Mouse (Mus musculus) heart, embryonic 11.5 days (tissue): ENCODE data around the gene Ndufs3. TPM values are rescaled to one million over a fixed set of nuclear protein-coding genes. Genes with fewer than 3 reads are reported as not detected.

Experiments
- polyA plus RNA-seq: library from polyadenylated mRNA; unstranded; fragments of >200 nt; fragmentation: Nextera tagmentation; extraction: Ambion mirVana; gene quantifications from 2 replicates; pipeline ENCODE4 v1.2.1, GENCODE M21; 2014

Gene Ndufs3
- polyA plus RNA-seq, 1 experiment from 2014 or later, result 358 TPM

Other genes starting within 250 kb of the Ndufs3 start
- gene Nup160, start 227.6 kb downstream of the Ndufs3 start, polyA plus RNA-seq, result 35.6 and 36.4 TPM in 2 replicates
- 62.3 and 73.4 TPM in 2 replicates for gene Fnbp4, start 159.5 kb downstream of the Ndufs3 start, polyA plus RNA-seq
- gene Agbl2, start 122.1 kb downstream of the Ndufs3 start, polyA plus RNA-seq, result 1.1 and 1.2 TPM in 2 replicates
- gene Mtch2, start 57.7 kb downstream of the Ndufs3 start, polyA plus RNA-seq, result 262 and 263 TPM in 2 replicates
- gene C1qtnf4, start 19.0 kb downstream of the Ndufs3 start, polyA plus RNA-seq, result 15.7 and 16.2 TPM in 2 replicates
- gene Kbtbd4, start 87 bp downstream of the Ndufs3 start, polyA plus RNA-seq, result 26.2 and 31.5 TPM in 2 replicates
- 78.7 and 95.7 TPM in 2 replicates for gene Celf1, start 35.6 kb upstream of the Ndufs3 start, polyA plus RNA-seq
- 11.1 and 11.3 TPM in 2 replicates for gene Rapsn, start 130.8 kb upstream of the Ndufs3 start, polyA plus RNA-seq
- gene Psmc3, start 149.2 kb upstream of the Ndufs3 start, polyA plus RNA-seq, result 316 and 322 TPM in 2 replicates
- gene Slc39a13, start 165.6 kb upstream of the Ndufs3 start, polyA plus RNA-seq, result 34.0 and 36.3 TPM in 2 replicates
- gene Spi1, start 177.6 kb upstream of the Ndufs3 start, polyA plus RNA-seq, result 1.7 and 1.9 TPM in 2 replicates
- gene Mybpc3, start 213.3 kb upstream of the Ndufs3 start, polyA plus RNA-seq, result 470 and 665 TPM in 2 replicates